Comparison of ENCODE assay signal across 24 mouse cellular contexts in genomic region chr13:56079616-56080015, GRCm38 (mm10).
"Had no signal": no experiment of that assay in that cellular context is flagged by ENCODE, and none has a peak within 500 bp of the region (broad histone marks: within the 10 kb centered on the region; RNA-seq: fewer than 3 reads in every experiment).

No protein-coding gene starts in this region.

- H3K9me3 ChIP-seq: heart, embryonic 13.5 days; heart, embryonic 15.5 days; hindbrain, embryonic 13.5 days; hindbrain, embryonic 15.5 days; kidney, embryonic 15.5 days; limb, embryonic 12.5 days; limb, embryonic 15.5 days had no signal

- H3K4me3 ChIP-seq: heart, adult 2 months; heart, embryonic 13.5 days; heart, embryonic 15.5 days; hindbrain, embryonic 13.5 days; hindbrain, embryonic 15.5 days; kidney, embryonic 15.5 days; limb, embryonic 12.5 days; limb, embryonic 15.5 days had no signal

- H3K4me2 ChIP-seq: heart, embryonic 11.5 days; heart, embryonic 13.5 days; heart, embryonic 15.5 days; hindbrain, embryonic 13.5 days; hindbrain, embryonic 15.5 days; kidney, embryonic 15.5 days; limb, embryonic 12.5 days; limb, embryonic 15.5 days had no signal

- H3K27me3 ChIP-seq: heart, embryonic 13.5 days; heart, embryonic 15.5 days; hindbrain, embryonic 13.5 days; hindbrain, embryonic 15.5 days; kidney, embryonic 15.5 days; limb, embryonic 12.5 days; limb, embryonic 15.5 days had no signal

- ATAC-seq: hindbrain, postnatal 0 days had no signal

- H3K4me1 ChIP-seq: hindbrain, embryonic 15.5 days; kidney, embryonic 15.5 days had no signal

- H3K9ac ChIP-seq: heart, embryonic 13.5 days; heart, embryonic 15.5 days; hindbrain, embryonic 13.5 days; hindbrain, embryonic 15.5 days; kidney, embryonic 15.5 days; limb, embryonic 12.5 days; limb, embryonic 15.5 days had no signal

- H3K27ac ChIP-seq: heart, adult 2 months; heart, embryonic 13.5 days; heart, embryonic 15.5 days; hindbrain, embryonic 13.5 days; hindbrain, embryonic 15.5 days; hindbrain, postnatal 0 days; kidney, embryonic 15.5 days; kidney, postnatal 0 days; limb, embryonic 15.5 days had no signal

- DNase-seq: gastrocnemius, postnatal 14 days; gastrocnemius, postnatal 36 days; heart, adult 11 months; heart, adult 2 months; heart, postnatal 14 days; heart, postnatal 36 days; kidney, adult 11 months; kidney, adult 2 months; kidney, adult 9 months; kidney, postnatal 14 days; kidney, postnatal 36 days; layer of hippocampus, adult 9-11 months; layer of hippocampus, postnatal 36 days; left cerebral cortex, postnatal 4 days had no signal
